Mouse (Mus musculus): ENCODE data around the gene Ppa1.
"Not testable (repeated sequence)": the region's sequence is repeated elsewhere in the genome, so short reads cannot be mapped to it uniquely, and the experiment has no call there.

Gene Ppa1

GRCm38 (mm10) chr10:61647790-61648736 is at the start of gene Ppa1:
Ppa1 (plus strand) TSS chr10:61648552.
- peak; percentile 70 to 78 for DNase-seq (ENCODE audit: low spot score in 2 of 2)

DNA sequence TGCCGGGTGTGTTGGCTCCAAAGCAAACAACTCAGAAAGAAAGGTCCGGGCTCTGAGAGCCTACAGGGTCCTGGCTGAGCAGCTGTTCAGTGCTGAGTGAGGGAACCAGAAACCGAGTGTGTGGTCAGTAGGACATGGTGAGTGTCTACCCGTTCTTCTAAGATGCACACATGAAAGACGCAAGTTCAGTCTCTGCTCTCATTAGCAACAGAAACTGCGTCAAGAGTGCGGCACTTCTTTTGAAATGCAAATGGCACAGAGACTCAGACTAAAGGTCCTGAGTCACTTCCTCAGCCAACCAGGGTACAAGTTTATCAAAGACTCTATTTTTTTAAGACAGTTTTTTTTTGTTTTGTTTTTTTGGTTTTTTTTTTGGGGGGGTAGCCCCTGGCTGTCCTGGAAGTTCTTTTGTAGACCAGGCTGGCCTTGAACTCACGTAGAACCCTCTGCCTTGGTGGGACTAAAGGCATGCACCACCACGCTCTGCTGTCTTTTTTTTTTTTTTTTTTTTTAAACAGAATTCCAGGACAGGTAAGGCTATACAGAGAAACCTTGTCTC is 48.7 kb upstream of the Ppa1 start:
- DNase-seq (ENCODE audit: low spot score in 2 of 2): no peak

- peak; percentile 16 to 34 for DNase-seq (ENCODE audit: low spot score in 2 of 2)
These were observed 45.9 kb upstream of the Ppa1 start for GRCm38 (mm10) chr10:61602283-61603033.

DNA sequence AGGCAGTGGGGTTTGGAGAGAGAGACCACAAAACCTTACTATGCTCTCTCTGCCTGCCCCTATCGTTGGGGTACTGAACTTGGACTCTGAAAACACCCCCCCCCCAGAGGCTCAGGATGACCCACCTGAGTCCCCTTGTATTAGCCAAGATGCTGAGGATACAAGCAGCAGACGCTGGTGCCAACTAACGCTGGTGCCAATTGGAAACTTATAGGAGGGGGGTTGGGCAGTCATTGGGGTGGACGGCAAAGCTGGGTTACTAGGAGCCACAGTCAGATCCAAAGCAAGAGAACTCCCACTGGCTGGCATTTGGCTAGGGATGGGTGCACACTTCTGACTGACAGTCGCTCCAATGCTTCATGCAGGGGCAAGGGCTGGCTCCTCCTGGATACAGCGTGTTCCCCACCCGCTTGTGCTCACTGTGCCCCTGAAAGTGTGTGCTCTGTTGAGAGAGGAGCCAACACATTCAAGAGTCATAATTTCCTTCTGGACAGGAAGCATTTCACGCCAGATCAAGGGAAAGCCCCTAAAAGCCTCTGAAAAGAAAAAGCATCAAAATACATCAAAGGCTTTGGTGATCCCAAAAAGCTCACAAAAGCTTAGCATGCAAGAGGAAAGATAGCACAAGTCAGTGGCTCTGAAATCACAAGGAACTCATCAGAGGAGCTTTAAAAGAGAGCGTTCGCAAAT is 43.8 kb upstream of the Ppa1 start:
- DNase-seq (ENCODE audit: low spot score in 2 of 2): no peak

DNA sequence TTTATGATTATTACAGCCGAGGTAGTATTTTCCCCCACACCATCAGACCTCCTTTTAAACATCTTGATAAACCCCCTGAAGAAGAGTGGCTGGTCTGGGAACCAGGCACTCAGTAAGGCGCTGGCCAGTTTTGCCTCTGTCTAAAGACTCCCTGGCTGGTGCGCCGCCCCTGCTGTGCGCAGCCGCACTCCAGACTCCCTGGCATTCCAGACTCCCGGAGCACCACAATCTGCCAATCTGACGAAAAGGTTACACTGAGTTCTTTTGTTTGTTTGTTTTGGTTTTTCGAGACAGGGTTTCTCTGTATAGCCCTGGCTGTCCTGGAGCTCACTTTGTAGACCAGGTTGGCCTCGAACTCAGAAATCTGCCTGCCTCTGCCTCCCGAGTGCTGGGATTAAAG is 43.0 kb upstream of the Ppa1 start:
- DNase-seq (ENCODE audit: low spot score in 2 of 2): not testable (repeated sequence)

GRCm38 (mm10) chr10:61605851-61606250 is 42.5 kb upstream of the Ppa1 start:
- DNase-seq (ENCODE audit: low spot score in 2 of 2): peak in 1 of 2 experiments; percentile 38

GRCm38 (mm10) chr10:61608233-61608632 is 40.1 kb upstream of the Ppa1 start:
- no peak for DNase-seq (ENCODE audit: low spot score in 2 of 2)

DNA sequence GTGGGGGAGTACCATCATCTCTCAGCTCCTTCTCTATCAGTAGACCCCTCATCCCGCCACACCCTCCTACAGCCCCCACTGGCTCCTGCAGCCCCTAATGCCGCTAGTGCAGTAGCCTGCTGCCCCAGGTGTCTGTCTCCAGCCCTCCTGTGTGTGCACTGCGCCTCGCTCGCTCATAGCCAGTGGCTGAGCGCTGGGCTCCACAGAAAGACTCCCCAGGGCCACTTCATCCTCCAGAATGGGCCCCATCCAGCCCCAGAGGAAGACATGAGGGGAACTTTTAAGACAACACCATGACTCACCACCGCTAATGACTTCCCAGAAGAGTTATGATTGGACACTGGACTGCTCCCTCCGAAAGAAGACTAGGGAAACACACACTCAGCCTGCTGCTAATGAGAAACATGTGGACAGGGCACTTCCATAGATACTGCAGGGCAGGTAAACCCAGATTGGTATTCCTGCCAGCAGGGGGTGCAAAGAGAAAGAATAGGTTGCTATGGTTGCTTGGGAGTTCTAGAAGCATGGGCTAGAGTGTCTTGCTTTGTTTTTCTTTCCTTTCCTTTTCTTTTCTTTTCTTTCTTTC is 37.6 kb upstream of the Ppa1 start:
- peak in 1 of 2 experiments; percentile 35 for DNase-seq (ENCODE audit: low spot score in 2 of 2)

DNA sequence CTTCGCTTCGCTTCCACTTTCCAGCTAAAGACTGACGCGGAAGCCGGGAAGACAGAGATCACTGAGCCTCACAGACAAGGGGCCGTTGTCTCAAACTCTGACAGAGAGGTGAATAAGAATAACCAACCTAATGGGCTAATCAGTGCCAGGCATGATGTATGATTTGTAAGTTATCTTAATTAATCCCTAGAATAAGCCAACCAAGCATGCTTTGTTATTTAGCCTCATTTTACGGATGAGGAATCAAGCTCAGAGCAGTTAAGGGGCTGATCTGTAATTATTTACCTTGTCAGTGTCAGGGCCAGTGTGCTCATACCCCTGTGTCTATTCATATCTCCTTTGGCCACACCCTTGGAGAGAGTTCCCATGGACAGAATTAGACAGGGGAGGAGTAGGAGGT is 34.0 kb upstream of the Ppa1 start:
- DNase-seq (ENCODE audit: low spot score in 2 of 2): no peak

DNA sequence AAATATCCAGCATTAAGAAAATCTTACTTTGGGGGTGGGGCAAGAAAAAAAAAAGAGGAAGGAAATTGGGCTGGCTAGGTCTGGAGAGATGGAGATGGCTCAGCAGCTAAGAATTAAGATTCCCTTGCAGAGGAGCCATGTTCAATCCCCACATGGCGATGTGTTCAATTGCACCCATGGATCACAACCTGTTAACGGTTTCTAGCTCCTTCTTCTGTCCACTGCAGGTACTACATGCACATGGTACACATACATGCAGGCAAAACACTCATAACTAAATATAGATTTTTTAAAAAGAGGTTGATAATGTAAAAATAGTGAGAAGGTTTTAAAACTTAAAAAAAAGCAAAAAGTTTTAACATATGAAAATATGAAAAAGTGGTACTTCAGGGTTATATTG is 29.8 kb upstream of the Ppa1 start:
- DNase-seq (ENCODE audit: low spot score in 2 of 2): no peak

DNA sequence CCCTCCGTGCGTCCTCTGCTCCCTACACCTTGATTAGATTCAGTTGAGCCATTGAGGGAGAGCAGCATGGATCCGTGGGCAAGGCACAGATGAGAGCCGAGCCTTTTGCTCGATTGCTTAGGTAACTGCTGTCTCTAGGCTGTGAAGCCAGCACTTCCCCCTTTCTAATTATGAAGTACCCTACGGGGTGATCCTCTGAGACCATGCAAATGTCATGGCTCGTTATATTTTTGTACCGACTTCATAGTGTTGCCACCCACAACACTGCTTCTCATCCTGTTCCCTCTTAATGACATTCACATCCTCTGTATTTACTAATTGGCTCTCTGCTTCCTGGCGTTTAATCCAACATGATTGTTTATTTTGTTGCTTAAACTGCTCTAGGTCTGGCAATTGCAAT is 26.7 kb upstream of the Ppa1 start:
- DNase-seq (ENCODE audit: low spot score in 2 of 2): no peak

- DNase-seq (ENCODE audit: low spot score in 2 of 2): not testable (repeated sequence)
These were observed 24.5 kb upstream of the Ppa1 start for GRCm38 (mm10) chr10:61623874-61624273.

- no peak for DNase-seq (ENCODE audit: low spot score in 2 of 2)
These were observed 23.6 kb upstream of the Ppa1 start for GRCm38 (mm10) chr10:61624771-61625170.

DNA sequence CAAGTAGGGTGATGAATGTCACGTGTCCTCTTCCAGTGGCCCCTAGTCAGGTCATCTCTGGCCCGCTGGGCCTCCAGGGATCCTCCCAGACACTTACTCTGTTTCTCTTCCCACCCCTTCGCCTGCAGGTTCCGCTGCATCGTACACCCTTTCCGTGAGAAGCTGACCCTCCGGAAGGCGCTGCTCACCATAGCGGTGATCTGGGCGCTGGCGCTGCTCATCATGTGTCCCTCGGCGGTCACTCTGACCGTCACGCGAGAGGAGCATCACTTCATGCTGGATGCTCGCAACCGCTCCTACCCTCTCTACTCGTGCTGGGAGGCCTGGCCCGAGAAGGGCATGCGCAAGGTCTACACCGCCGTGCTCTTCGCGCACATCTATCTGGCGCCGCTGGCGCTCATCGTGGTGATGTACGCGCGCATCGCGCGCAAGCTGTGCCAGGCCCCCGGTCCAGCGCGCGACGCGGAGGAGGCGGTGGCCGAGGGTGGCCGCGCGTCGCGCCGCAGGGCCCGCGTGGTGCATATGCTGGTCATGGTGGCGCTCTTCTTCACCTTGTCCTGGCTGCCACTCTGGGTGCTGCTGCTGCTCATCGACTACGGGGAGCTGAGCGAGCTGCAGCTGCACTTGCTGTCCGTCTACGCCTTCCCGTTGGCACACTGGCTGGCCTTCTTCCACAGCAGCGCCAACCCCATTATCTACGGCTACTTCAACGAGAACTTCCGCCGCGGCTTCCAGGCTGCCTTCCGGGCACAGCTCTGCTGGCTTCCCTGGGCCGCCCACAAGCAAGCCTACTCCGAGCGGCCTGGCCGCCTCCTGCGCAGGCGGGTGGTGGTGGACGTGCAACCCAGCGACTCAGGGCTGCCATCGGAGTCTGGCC is 22.7 kb upstream of the Ppa1 start:
- DNase-seq (ENCODE audit: low spot score in 2 of 2): no peak

- no peak for DNase-seq (ENCODE audit: low spot score in 2 of 2)
These were observed 21.8 kb upstream of the Ppa1 start for GRCm38 (mm10) chr10:61626551-61626950.

GRCm38 (mm10) chr10:61627195-61627937 is 21.0 kb upstream of the Ppa1 start:
- peak in 1 of 2 experiments; percentile 25 for DNase-seq (ENCODE audit: low spot score in 2 of 2)

GRCm38 (mm10) chr10:61627938-61628250 is 20.5 kb upstream of the Ppa1 start:
- no peak for DNase-seq (ENCODE audit: low spot score in 2 of 2)

- no peak for DNase-seq (ENCODE audit: low spot score in 2 of 2)
These were observed 15.9 kb upstream of the Ppa1 start for GRCm38 (mm10) chr10:61632445-61632844.

DNA sequence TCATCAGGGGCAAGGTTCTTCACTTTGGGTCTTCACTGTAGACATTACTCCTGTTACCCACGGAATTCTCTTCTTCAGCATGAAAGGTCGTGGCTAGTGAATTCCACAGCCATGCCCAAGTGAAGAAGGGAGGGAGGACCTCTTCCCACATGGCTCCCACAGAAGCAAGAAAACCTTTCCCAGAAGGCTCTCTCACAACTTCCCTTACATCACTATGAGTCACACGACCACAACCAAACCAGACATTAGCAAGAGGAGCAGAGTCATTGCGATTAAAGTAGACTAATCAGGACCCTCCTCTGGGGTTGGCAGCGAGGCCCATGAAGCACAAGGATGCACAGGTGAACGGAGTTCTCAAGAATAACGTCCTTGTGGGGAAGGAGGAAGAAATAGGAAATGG is 11.3 kb upstream of the Ppa1 start:
- DNase-seq (ENCODE audit: low spot score in 2 of 2): no peak

DNA sequence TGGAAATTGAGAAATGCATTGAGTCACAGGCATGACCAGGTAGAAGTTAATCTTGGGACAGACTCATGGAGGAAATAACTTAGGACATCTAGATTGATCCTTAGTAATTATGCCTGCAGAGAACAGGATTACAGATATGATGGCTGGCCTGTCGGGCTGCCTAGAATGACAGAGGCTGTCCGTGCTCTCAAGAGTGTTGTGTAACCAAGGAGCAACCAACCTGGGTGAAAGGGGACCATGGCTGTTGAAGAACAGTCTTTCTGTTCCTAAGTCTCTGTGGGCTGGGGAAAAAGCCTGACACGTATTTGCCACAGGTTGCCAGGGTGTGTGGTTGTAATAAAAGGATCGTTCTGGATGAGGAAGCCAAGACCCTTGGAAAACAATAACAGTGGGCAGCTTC is 8.0 kb upstream of the Ppa1 start:
- no peak for DNase-seq (ENCODE audit: low spot score in 2 of 2)

All from urinary bladder, adult 18-20 months (tissue).